29 mouse cellular contexts compared by ENCODE assay signal in the genomic region with DNA sequence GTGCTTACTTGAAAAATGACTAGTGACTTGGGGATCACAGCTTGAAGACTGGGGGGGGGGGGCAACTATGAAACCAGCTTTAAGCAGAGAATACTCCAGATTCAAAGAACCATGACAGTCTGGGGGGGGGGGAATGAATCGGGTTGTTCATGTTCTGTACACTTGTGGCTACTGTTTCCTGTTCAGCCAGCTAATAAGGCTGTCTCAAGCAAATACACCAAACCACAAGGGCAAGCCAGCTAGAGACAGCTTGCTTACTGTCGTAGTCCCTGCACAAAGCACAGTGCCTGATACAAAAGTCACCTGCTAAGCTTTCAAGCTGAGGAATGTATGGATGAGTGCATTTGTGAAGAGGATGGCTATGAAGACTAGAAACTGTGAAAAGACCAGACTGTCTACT. TPM values are rescaled to one million over a fixed set of nuclear protein-coding genes. Genes with fewer than 3 reads are reported as not detected.
"Had no signal": no experiment of that assay in that cellular context is flagged by ENCODE, and none has a peak within 500 bp of the region (broad histone marks: within the 10 kb centered on the region; RNA-seq: fewer than 3 reads in every experiment).

No protein-coding gene starts in this region.

- H3K27ac ChIP-seq: heart, adult 2 months; heart, embryonic 13.5 days; heart, embryonic 15.5 days; hindbrain, embryonic 10.5 days; hindbrain, embryonic 12.5 days; hindbrain, embryonic 14.5 days; intestine, embryonic 15.5 days; kidney, postnatal 0 days; limb, embryonic 13.5 days; limb, embryonic 15.5 days; liver, embryonic 12.5 days had no signal

- DNase-seq: gastrocnemius, postnatal 14 days; gastrocnemius, postnatal 36 days; heart, adult 11 months; heart, adult 2 months; heart, postnatal 14 days; heart, postnatal 36 days; kidney, adult 18-20 months; kidney, adult 8-10 months; kidney, postnatal 14 days; kidney, postnatal 36 days; layer of hippocampus, adult 9-11 months; layer of hippocampus, postnatal 36 days; left cerebral cortex, postnatal 4 days had no signal

- H3K4me3 ChIP-seq: heart, adult 2 months; heart, embryonic 13.5 days; heart, embryonic 15.5 days; hindbrain, embryonic 10.5 days; hindbrain, embryonic 12.5 days; intestine, embryonic 15.5 days; limb, embryonic 13.5 days; limb, embryonic 15.5 days; liver, embryonic 12.5 days had no signal

- H3K9me3 ChIP-seq: heart, embryonic 13.5 days; heart, embryonic 15.5 days; hindbrain, embryonic 10.5 days; hindbrain, embryonic 12.5 days; intestine, embryonic 15.5 days; limb, embryonic 13.5 days; limb, embryonic 15.5 days; liver, embryonic 12.5 days had no signal

- H3K36me3 ChIP-seq: heart, embryonic 15.5 days; intestine, embryonic 15.5 days had no signal

- ATAC-seq: hindbrain, embryonic 16.5 days; inflammation-experienced regulatory T-cells, adult 6 months; intestine, embryonic 15.5 days; intestine, postnatal 0 days; liver, embryonic 12.5 days had no signal

- H3K9ac ChIP-seq: heart, embryonic 13.5 days; heart, embryonic 15.5 days; hindbrain, embryonic 12.5 days; hindbrain, embryonic 14.5 days; intestine, embryonic 15.5 days; limb, embryonic 13.5 days; limb, embryonic 15.5 days; liver, embryonic 12.5 days had no signal

- H3K4me2 ChIP-seq: heart, embryonic 11.5 days; heart, embryonic 13.5 days; heart, embryonic 15.5 days; hindbrain, embryonic 12.5 days; hindbrain, embryonic 14.5 days; intestine, embryonic 15.5 days; limb, embryonic 13.5 days; limb, embryonic 15.5 days; liver, embryonic 12.5 days had no signal

- H3K4me1 ChIP-seq: heart, embryonic 13.5 days; heart, embryonic 15.5 days; hindbrain, embryonic 10.5 days; hindbrain, embryonic 12.5 days; intestine, embryonic 15.5 days; limb, embryonic 13.5 days; limb, embryonic 15.5 days had no signal

RNA-seq across cellular contexts. Expression of gene Ribc1, which starts 49.6 kb away (rescaled TPM):
- total RNA-seq: layer of hippocampus, adult 18-20 months; left cerebral cortex, postnatal 10 days had no signal
